Mouse (Mus musculus) heart, adult 9 months (tissue): ENCODE data around the gene Tmem203.

Experiments used
- DNase-seq, 2 experiments: peaks; one replicate each; pipeline ENCODE4 v3.0.0; 2022; ENCODE audit warnings: low spot score in 2 of 2

Gene Tmem203

DNA sequence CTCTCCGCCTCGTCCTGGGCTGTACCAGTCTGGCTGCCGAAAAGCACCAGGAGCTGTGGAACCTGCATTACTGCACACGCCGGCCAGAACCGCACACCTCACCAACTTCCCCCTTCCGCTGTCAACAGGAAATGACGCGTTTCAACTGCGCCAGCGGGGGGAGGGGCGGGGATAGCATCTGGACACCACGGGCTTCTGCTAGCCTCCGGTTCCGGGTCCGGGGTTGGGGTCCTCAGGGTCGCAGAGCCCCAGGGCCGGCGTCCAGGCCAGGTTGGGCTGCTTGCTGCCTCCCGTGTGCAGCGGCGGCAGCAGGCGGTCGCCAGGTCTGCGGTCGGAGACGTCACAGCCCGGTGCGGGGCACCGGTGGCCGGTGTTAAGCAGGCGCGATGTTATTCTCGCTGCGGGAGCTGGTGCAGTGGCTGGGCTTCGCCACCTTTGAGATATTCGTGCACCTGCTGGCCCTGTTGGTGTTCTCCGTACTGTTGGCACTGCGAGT lies at the start of gene Tmem203:
Tmem203 (plus strand) TSS at position 156 of the 496 bp plus-strand sequence.
- peak; percentile 82 to 85 for DNase-seq

DNA sequence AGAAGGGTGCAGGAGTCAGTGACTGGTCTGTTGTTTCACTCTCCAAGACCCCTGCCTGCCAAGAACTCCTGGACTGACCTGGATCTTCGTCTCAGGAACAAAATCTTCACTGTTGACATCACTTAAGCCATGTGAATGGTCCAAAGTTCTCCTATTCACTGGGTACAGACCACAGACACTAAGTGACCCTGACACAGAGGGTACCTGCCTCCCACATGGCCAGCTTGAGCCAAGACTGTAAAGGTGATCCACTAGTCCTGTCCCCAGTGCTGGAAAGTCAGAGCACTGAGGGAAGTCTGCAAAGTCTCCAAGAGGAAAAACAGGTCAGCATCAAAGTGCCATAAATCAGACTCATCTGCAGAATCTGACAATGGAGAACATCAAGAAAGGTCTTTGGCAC lies 47.6 kb upstream of the Tmem203 start:
- no peak for DNase-seq

DNA sequence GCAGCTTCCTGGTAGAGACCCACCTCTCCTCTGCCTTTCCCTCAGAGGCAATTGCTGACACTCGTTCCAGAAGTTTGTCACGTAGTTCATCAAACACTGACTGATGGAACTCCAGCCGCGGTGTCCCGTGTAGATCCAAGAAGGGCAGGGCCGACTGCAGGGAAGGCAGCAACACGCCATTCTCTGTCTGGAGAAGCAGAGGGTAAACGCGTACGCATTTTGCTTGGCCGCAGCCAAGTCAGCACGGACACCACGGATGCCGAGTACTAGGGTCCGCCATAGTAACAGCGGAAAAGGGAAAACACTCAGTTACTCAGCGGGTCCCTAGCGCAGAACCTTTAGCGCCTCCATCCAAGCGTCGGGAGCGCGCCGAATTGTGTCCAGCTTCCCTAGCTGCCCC lies 44.6 kb upstream of the Tmem203 start:
- peak in 1 of 2 experiments; percentile 14 for DNase-seq

DNA sequence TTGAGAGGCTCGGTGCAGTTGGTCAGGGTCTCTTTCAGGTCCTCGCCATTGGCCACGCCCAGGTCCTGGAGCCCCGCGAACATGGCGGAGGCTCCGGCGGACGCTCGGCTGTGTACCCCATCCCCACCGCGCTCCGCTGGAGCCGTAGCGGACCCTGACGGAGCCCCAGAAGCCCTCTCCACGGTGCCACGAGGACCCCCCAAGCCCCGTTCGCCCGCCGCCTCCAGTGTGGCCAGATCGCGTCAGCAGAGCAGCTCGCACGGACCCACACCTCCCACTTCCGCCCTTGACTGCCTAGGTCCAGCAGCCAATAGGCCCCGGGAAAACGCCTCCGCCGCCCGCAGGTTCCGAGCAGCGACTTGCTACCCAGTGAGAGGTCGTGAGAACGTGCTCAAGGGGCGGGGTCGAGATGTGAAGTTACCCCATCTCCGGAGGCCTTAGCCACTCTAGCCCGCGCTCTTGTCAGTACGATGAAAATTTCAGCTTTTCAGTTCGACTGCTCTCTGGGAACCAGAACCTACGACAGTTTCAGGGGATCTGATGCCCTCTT lies 44.0 kb upstream of the Tmem203 start, which contains the start of gene Nelfb:
Nelfb (minus strand) TSS at position 369 of the 550 bp plus-strand sequence.
- peak; percentile 91 to 92 for DNase-seq

DNA sequence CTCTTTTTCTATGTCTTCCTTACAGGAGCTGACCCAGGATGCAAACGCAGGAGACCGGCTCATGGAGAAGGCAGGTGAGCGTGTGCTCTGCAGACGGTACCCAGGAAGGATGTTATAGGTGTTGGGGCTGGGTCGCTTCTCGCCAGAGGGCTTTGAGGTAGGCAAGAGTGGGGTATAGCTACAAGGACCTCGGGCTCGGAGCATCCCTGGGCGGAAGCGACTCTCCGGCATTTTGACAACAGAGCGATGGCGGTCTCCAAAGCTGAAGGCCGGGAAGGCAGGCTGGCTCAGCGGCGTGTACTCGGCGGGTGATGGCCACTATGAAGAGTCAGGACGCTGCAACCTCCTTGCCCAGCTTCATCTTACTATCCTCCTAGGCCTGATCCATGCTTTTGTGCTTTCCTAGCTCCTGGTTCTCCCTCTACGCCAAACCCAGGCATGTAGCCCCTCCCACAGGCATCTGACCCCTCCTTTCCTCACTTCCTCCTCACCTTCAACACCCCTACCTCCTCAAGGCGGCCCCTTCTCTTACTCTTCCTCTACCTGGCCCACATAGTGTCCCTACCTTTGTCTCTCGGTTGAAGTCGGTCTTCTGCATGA lies 41.9 kb upstream of the Tmem203 start:
- DNase-seq = no peak

DNA sequence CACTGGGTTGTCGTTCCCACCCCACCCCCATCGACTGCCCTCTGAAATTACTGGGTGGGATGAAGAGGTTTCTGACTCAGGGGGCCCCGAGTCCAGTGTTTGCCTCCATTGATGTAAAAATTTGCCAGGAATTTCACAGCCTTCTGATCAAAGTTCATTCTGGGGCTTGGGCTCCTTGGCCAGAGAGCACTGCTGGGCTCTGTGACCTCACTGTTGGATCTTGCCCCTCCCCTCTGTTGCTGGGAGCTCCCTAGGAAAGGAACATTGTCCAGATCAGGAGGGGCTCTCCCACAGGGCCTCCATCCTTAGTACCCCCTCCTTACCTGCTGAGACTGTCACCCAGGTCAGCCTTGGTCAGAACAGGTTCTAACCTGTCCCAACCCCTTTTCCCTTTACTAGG lies 40.8 kb upstream of the Tmem203 start, which contains the start of gene Stpg3:
Stpg3 (minus strand) TSS at position 194 of the 400 bp plus-strand sequence.
- DNase-seq = no peak

DNA sequence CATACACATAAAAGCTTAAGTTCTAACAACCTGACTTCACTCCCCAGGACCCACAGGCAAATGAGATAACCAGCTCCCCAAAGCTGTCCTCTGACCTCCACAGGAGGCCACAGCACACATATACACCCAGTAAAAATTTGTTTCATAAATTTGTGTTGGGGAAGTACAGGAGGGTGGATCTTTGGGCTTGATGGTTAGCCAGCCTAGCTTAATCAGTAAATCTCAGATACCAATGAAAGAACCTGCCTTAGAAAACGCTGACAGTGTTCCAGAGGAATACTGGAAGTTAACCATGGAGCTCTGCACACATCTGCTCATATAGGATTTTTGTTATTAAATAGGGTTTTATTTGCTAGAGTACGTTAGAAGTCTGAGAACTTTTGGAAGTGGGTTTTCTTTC lies 37.6 kb upstream of the Tmem203 start:
- no peak for DNase-seq

DNA sequence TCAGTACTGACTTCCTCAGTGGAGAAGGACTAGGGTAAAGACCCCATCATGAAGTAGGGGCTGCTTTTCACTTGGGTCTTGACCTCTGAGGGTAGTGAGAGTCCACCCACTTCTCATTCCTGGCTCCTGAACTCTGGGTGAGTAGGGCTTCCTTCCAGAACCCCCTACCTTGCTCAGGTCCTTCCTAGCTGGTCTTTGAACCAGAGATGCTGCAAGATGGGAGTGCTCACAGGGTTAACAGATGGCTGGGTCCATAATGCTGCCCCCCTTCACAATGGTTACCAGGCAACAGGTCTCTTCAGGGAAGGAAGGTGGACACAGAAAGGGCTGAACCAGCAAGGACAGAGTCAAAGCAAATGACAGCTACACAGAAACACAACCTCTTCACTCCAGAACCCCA lies 36.8 kb upstream of the Tmem203 start, which contains the start of gene Fam166a:
Fam166a (plus strand) TSS at position 301 of the 400 bp plus-strand sequence.
- DNase-seq = no peak

DNA sequence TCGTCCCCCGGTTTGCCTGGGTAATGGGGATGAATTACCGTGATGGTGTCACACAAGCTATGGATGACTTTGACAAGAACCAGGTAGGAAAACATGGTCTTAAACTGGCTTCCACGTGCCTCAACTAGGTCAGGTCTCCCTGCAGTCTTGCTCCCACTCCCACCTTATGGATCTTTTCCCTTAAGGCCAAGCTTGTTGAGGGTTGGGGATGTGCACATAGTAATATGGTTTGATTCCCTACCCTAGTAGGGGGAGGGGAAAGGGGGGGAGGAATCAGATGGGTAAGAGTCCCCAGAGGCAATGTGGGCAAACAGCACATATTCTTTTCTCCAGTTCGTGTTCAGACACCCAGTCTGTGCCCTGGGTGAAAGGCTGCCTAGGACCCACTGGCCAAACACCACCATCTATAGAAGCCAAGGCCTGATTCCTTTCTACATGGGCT lies 33.9 kb upstream of the Tmem203 start:
- no peak for DNase-seq

DNA sequence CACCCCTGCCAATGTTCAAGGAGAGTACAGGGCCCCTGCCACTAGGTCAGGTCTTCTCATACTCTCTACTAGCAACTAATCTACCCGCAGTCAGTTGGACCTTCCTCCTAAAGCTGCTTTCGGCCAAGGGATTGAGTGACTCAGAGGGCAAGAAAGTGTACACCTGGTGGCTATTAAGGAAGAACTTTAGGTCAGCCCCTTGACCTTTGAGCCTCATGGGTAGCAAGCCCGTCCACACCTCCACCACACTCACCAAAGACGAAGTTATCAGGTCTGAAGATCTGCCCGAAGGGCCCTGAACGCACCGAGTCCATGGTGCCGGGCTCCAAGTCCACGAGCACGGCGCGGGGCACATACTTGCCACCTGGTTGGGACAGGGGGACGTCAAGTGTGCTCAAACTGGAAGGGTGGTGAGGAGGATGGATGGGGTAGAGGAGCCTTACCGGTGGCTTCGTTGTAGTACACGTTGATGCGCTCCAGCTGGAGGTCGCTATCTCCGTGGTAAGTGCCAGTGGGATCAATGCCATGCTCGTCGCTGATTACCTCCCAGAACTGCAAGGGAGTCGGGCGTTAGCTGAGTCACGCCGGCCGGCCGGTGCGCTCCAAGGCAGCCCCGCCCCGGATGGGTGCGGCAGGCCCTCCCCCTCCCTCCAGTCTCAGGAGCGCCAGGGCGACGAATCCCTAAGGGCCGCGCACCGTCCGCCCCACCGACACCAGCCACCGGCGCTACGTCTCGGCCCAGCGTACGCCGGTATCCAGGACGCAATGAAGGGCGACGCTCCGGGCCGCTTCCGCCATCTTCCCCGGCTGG lies 31.4 kb upstream of the Tmem203 start:
- peak; percentile 84 to 86 for DNase-seq

DNA sequence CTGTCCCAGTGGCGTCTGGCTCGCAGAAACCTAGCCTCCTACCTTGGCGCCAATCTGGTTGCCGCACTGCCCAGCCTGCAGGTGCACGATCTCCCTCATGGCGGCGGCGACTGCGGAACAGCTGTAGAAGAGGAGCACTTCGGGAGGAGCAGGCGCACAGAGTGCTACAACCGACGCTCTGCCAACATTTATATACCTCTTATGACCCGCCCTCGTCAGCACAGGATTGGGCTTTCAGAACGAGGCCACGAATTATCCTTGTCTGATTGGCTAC lies 30.8 kb upstream of the Tmem203 start, which contains the start of gene Tubb4b:
Tubb4b (minus strand) TSS at position 211 of the 274 bp plus-strand sequence.
- no peak for DNase-seq

DNA sequence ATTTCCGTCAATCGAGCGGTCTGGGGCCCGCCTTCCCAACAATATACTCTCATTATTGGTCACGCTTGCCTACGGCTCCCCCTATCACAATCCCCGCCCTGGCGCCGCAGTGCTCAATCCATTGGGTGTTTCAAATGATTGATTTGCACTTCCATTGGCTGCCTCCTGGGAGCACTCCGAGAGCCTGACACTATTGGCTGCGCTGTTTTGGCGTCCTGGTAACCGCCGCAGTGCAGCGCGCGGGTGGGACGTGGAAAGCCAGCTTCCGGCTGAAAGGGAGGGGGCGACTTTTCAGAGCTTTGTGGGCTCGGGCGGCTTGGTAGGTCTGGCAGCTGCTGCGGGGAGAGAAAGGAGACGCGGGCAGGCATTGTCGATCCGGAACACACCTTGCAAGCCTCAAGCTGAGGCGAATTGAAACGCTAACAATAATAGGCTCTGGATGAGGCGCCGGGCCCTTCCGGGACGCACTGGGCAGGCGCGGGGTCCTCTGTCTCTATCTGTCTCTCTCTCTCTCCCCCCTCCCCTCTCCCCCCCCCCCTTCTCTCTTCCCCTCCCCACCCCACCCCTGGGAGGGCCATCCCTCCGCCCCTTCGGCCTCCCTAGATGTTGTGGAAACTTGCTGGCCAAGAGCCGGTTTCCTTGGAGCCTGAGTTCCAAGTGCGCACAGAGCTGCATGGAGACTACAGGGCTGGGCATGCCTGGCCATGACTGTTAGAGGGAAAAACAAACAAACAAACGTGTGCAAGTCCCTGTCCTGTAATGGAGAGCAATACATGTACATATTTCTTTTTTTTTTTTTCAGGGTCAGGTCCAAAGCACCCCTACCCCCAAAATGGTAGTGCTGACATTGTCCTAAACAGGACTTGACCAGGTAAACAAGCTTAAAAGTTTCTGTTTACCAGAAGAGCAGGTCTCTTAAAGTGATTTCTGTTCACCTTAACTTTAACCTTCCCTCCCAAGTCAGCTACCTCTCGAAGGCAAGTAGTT lies 30.2 kb upstream of the Tmem203 start:
- DNase-seq = peak; percentile 100

DNA sequence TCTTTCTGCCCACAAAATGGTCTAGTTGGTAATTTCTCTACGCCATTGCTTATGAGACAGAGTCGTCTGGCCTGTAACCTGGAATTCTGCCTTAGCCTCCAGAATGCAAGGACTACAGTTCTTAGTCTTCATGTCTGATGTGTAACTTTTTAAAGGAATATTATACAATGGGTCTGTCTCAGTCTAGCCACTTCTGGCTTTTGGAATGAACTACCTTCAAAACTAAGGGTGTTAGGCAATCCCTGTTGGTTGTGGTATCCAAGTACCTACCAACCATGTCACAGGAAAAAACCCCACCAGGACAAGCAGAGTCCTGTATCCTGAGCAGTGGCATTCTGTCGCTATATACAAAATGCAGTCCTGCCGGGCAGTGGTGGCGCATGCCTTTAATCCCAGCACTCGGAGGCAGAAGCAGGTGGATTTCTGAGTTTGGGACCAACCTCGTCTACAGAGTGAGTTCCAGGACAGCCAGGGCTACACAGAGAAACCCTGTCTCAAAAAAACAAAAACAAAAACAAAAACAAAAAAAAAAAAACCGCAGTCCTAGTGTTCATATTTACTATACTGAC lies 29.3 kb upstream of the Tmem203 start:
- no peak for DNase-seq

DNA sequence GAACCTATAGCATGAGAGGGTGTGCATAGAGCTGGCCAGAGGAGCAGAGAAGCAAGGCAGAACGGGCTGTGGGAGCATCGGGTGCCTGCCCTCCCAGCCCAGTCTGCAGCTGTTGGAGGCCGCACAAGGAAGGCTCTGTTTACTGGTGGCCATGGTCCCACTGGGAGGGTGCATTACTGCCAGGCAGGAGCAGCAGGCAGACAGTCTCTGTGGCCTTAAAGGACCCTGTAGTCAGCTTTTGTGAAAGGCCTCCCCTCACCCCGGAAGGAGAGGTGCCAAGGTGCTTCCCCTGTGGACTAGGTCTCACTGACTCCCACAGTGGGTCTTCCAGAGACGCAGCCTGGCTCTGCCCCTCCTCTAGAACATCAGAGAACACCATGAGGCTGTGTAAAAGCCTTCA lies 28.4 kb upstream of the Tmem203 start:
- no peak for DNase-seq

DNA sequence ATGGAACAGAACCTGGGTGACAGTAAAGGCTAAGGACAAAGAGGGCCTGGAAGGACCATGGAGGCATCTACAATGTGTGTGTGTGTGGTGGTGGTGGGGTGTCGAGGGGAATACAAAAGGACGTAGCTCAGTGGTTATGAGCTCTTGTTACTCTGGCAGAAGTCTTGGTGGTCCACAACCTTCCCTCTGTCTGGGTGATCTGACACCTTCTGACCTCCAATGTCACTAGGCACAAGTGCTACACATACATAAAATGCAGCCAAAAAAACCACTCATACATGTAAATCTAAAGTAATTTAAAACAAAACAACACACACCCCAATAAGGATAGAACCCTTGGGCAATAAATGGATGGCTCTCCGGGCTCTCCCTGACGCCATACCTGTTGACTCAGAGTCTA lies 27.8 kb upstream of the Tmem203 start:
- DNase-seq = no peak

DNA sequence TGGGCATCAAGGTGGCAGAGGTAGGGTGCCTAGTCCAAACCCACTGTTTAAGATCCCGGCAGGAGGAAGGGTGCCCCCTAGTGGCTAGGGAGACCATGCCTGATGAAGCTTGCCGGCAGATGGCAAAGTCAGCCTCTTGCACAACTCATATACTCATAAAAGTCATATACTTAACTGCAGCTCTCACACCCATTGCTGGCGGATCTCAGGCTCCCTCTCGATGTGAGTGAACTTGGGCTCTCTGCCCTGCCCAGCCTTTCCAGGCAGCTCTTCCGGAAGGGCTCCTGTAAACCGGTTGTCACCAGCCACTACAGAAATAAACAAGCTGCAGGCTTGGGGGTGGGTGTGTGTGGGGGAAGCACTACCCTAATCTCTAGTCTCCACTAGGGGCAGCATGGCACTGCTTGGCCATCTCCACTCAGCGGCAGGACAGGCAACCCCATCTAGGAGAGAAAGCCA lies 26.8 kb upstream of the Tmem203 start:
- DNase-seq = peak; percentile 90 to 92

DNA sequence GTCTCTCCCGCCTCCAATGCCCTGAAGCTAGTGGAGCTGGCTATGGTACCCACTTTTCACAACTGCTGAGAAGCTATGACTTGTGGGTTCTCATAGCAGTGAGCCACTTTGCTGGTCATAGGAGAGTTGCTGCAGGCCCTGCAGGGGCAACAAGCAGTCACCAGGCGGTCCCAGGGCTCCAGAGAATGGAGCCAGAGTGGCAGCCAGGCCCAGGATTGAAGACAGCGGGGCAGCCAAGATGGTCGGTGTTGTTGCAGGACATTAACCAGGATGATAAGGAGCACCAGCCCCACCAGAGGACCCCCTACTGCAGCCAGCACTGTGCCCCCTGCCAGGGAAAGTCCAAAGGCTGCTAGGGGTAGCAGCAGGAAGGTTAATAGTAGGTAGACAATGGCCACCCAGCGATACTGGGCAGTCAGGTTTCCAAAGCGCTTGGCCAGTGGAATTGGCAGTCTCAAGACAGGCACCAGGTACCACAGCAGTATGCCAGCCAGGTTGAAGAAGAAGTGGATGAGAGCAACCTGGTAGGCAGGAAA lies 26.2 kb upstream of the Tmem203 start:
- DNase-seq = no peak

DNA sequence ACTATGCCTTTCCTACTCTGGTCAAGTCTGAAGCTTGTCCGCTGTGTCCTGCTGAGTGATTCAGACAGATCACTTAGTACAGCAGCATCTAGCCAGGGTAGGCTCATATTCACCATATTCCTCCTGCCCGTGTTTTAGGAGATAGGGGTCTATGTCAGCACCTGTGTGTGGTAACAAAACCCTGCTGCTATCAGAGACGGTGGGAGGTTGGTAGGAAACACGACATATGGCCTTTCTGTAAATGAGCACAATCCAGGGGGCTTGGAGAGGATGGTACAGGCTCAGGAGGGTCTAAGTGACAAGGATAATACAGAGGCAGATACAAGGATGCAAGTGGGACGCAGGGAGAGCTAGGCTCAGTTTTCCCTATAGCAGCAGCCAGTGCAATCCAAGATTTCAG lies 25.7 kb upstream of the Tmem203 start:
- DNase-seq = no peak

DNA sequence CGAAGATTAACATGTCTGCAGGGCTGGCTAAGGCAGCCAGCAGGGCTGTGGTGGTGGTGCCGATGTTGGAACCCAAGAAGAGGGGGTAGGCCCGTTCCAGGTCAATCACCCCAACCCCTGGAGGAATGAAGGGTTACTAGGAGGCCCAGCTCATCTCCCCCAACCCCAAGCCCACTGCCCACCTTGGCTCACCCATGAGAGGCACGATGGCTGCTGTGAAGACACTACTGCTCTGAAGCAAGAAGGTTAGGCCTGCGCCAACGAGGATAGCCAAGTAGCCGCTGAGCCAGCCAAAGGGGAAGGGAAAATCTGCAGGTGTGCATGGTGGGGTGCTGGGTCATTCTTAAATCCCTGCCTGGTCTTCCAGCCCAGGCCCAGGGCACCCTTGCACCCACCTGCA lies 24.7 kb upstream of the Tmem203 start:
- no peak for DNase-seq

DNA sequence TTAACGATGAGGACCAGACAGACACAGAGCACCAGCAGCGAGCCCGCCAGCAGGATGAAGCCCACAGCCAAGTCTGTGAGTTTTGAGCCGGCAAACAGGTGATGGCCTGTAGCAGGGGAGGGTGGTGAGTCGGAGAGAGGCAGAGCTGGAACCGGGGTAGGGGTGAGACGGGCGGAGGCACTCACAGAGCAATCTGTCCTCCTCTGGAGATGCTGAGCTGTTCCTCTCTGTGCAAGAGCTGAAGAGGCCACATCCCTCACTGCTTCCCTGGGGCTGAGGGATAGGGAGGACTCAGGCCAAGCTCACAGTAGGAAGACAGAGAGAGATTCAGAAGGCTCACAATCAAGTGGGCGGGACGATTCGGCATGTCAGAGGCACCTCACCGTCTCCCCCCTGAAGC lies 24.2 kb upstream of the Tmem203 start:
- DNase-seq = no peak

DNA sequence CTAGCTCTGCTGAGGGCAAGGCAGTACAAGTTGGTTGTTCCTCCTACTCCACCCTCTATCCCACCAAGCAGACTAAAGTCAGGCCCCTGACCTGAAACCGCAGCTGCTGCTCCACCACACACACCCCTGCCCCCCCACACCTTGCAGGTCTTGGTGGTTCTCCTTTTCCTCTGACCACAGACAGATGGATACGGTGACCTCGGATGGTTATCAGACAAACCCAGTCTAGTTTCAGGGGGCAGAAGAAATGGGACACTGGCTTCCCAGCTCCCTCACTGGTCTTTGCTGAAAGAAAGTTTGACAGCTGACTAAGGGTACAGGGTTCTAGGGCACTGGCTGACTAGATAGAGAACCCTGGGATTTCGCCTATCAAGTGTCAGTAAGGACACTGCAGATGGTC lies 21.8 kb upstream of the Tmem203 start:
- DNase-seq = no peak
